Mouse (Mus musculus) kidney, adult 2 months (tissue): Measurements from ENCODE around the gene Dtx4.

ENCODE experiments used
- CTCF ChIP-seq: fragments of 200-500 bp; conservative IDR thresholded peaks from 2 replicates; pipeline ENCODE4 v1.5.1; 2011; ENCODE audit warnings: low read depth, mild to moderate bottlenecking, control low read depth, low read length, moderate library complexity, mixed read lengths; ENCODE audit not compliant: insufficient read depth, insufficient read length
- POLR2A ChIP-seq: fragments of 200-500 bp; IDR thresholded peaks from one replicate; pipeline ENCODE4 v1.6.1; 2011; ENCODE audit warnings: low read depth, low read length, control low read depth

- TF ChIP-seq POLR2A = no peak
- no peak for TF ChIP-seq CTCF
Observed at GRCm38 (mm10) chr19:12460282-12461249, 40.7 kb downstream of the Dtx4 start, which contains the start of gene Mpeg1.
